Mouse (Mus musculus) adrenal gland, postnatal 25 days (tissue): Measurements from ENCODE around the gene Wwc1. TPM values are rescaled to one million over a fixed set of nuclear protein-coding genes. Genes with fewer than 3 reads are reported as not detected.
"Not testable (repeated sequence)": the region's sequence is repeated elsewhere in the genome, so short reads cannot be mapped to it uniquely, and the experiment has no call there.

ENCODE experiments used
- DNase-seq: peaks from one replicate; pipeline ENCODE4 v3.0.0; 2021; ENCODE audit warnings: mixed read lengths
- total RNA-seq: library from RNA; stranded (reverse); gene quantifications from 2 replicates; pipeline ENCODE4 v1.2.3, GENCODE M21; 2021

Gene Wwc1
- total RNA-seq, 1 experiment from 2014 or later = 80.2 TPM

DNA sequence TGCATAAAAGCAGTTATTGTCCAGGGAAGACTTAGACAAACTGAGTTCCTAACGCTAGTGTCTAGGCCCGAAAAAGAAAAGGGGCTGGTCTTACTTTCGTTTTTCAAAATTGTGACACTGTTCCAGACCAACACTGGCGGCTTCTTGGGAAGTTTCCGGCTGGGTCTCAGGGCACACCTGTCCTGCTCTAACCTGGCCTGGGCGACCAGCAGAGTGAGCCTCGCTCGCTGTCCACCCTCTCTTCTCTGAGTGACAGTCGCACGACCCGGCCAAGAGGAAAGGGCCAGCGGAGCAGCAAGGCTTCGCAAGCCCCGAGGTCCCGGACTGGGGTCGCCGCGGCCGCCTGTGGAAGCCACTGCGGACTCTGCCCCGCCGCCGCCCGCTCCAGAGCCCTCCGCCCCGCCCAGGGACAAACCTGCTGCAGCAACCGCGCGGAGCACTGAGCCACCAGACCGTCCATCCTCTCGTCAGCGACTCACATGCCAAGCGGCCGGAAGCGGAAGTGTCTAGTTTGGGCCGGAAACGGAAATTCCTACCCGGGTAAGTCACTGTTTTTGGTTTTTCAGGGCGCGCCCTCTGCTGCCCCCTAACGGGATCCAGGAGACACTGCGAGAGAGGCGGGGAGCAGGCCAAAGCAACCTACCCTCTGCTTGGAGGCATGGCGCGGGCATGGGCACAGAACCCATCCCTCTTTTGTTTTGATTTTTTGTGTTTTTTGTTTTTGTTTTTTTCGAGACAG is 146.1 kb downstream of the Wwc1 start, which contains the start of gene Rars:
Gene Rars (minus strand): TSS at position 485 of the 739 bp plus-strand sequence.
- peak; percentile 93 for DNase-seq

DNA sequence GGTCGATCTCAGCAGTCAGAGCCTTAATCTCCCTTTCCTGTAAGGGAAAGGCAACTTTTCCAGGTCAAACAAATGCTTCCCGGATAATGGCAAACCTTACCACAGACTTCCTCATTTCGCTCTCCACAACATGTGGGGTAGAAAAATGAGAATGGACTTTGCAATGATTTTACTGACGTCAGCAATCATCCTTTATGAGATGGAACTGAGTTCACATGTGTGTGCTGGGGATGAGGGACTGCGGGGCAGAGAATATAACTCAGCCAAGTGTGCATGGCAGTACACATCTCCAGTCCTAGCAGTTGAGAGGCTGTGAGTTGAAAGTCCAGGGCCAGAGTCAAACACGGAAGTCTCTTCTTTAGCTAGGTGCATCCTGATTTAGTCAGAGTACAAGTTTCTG is 147.1 kb downstream of the Wwc1 start:
- no peak for DNase-seq

DNA sequence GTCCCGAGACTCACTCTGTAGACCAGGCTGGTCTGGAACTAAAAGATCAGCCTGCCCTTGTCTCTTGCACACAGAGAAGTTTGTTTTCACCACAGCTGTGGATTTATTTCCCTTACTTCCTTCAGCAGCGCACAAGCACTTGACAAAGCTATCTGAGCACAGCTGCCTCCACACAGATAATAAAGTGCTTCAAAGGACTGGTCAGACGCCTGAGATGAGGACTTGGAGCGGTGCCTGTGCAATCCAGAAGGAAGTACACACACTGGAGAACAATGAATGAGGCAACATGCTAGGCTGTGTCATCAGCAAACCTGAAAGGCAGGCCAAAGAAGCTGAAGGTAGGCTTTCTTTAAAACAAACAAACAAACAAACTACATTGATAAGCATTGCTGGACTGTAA is 148.2 kb downstream of the Wwc1 start:
- DNase-seq = no peak

DNA sequence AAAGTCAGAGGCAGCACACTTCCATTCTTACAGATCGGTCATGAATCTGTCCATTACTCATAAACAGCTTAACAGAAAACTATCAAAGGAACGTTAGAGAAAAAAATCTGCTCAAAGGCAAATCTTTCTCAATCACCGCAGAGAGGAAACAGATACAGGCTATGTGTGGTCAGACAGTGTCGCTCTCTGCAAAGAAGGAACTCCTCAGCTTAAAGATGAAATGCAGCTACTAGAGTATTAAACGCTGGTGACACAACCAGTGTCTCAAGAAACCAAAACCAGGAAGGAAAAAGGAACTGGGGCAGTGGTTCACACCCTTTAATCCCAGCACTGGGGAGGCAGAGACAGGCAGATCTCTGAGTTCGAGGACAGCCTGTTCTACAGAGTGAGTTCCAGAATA is 152.6 kb downstream of the Wwc1 start:
- no peak for DNase-seq

DNA sequence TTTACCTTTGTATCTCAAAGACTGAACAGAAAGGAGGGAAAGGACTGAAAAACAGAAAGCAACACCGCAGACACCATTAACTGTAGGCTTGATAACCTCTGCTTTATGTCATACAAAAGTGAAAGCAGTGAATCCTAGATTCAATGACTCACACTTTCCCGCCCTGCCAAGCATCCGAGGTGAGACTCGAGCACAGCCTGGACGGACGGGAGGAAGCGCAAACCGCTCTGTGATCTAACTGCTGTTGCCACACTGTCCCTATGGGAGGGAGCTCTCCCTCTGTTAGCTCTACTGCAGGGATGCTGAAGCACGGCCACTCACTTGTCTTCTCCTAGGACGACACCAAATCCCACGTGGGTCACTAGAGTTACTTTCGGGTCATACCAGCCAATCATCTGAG is 164.0 kb downstream of the Wwc1 start:
- no peak for DNase-seq

DNA sequence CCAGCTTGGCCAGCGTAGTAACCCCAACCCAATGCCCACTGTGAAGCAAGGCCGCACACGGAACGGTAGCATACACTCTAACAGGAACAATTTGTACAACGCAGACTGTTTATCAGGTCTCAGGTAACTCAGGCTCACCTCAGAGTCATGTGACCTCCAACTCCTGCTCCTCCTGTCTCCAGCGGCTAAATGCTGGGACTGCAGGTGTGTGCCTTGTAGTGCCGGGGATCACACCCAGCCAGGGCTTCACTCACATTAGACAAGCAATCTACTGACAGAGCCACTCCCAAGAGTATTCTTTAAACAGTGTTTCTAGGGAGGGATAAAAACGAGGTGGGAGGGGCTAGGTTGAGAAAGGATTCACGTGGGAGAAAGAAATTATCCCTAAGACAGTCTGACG is 168.9 kb downstream of the Wwc1 start:
- DNase-seq = no peak

DNA sequence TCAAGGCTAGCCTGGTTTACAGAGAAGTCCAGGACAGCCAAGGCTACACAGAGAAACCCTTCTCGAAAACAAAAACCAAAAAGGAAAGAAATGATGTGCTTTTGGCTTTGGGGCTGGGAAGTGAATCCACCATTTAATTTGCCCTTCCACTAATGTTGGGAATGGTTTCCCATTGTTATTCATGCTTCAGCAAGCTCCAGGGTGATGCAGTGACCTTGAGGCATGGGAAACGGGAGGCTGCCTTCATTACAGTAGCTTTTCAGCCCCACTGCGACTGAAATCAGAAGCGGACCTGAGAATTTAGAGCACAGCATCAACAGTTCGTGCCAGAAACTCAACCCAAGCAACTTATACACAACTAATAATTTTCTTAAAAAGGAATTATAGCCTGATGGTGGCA is 179.0 kb downstream of the Wwc1 start:
- no peak for DNase-seq

DNA sequence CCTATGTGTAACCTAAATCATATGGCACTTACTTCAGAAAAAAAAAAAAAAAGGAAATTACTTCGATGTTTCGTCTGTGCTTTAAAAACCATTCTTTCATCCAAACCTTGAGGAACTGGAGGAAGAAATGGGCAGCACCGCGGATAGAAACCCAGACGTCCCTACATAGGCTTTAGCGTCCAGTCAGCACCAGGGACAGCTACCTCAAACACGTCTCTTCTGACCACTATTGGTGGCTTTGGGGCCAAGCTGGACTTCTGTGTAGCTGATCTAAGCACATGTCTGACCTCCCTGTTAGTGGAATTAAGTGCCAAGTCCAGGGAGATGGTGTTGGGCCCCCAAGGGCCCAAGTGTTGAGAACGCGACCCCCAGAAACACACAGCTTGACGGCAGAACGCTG is 181.5 kb downstream of the Wwc1 start, which contains the start of gene Fbll1:
Gene Fbll1 (minus strand): TSS at position 11 of the 400 bp plus-strand sequence.
- DNase-seq = peak; percentile 70

DNA sequence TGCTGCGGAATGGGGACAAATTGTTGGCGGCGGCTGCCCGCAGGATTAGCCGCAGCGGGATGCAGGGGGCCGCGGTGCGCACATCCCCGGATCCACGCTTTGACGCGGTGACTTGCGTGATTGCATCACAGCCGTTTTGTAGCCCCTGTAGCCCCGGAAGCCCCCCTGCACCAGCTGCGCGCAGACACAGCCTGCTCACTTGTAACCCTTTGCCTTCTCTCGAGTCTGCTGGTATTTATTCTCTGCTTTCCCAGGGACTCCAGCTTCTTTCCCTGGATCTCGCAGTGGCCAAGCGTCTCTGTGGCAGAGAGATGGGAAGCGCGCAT is 181.9 kb downstream of the Wwc1 start:
- no peak for DNase-seq

DNA sequence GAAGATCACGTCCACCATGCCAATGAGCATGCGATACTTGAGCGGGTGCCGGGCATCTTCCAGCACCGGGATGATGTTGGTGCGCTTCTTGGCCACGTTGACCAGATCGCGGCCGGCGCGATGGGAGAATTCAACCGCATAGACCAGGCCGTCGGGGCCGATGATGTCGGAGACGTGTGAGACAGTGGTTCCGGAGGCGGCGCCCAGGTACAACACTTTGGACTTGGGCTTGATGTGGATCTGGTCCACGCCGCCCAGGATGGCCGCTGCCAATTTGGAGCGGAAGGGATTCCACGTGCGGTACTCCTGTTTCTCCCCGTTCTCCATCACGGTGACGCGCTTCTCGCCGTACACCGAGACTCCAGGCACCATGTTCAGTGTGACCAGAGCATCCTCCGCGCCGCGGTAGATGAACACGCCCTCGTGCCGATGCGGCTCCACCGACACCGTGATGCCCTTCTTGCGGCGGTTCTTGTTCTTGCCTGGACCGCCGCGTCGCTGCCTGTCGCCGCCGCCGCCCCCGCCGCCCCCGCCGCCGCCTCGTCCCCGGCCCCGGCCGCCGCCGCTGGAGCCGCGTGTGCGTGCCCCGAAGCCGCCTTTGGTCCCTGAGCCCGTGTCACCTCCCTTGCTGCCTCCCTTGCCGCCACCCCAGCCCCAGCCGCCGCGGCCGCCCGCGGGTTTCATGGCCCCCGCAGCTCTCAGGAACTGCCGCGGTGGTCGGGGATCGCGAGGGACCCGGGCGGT is 182.4 kb downstream of the Wwc1 start:
- no peak for DNase-seq

DNA sequence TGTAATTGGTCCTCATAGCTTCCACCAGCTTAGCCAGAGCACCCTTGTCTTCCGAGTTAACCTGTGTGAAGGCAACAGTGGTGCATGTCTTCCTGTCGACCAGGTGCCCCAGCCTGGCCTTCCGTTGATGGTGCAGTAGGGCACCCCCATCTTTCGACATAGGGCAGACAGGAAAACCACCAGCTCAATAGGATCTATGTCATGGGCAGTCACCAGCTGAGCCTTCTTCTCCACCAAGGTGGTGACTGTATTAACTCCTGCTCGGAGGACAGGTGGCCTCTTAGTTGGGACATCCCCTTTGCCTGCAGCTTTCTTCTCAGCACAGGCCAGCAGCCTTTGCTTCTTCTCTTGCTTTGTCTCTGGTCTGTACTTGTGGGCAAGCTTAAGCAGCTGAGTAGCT is 187.5 kb downstream of the Wwc1 start:
- DNase-seq = not testable (repeated sequence)

DNA sequence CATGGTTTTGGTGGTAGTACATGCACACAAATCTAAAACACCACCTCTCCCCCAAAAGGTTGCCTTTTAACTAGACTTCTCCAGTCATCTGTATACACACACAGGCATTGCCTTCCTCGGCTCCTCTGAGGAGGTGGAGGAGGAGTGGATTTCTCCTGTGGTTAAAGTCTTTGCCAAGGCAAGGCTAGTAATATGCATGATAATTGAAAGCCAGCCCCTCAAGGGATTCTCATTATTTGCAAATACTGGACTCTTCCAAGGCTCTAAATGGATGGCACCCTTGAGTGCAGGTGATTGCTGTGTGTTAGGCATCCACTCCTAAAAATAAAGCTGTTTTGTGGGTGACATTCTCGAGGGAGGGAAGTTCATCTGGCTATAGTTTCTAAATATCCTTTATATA is 191.9 kb downstream of the Wwc1 start:
- DNase-seq = no peak

Other genes starting within 250 kb of the Wwc1 start
- gene Pank3, start 211.0 kb downstream of the Wwc1 start, total RNA-seq = 75.7 and 81.2 TPM in 2 replicates
- gene Fbll1, start 181.6 kb downstream of the Wwc1 start, total RNA-seq = 0.21 TPM in 1 of 2 replicates, not detected in the other
- gene Rars, start 146.0 kb downstream of the Wwc1 start, total RNA-seq = 66.6 and 70.8 TPM in 2 replicates